Mouse (Mus musculus) small intestine, adult 2 months (tissue): ENCODE data around the gene Hoxc12.

Experiments
- CTCF ChIP-seq: fragments of 200-500 bp; IDR thresholded peaks from 2 replicates; pipeline ENCODE4 v1.5.1; 2012; ENCODE audit warnings: low read depth, mild to moderate bottlenecking, control low read depth, inconsistent platforms, low read length, moderate library complexity, mixed read lengths; ENCODE audit not compliant: insufficient replicate concordance, insufficient read length; ENCODE audit errors: extremely low read depth
- POLR2A ChIP-seq: fragments of 200-500 bp; IDR thresholded peaks from 2 replicates; pipeline ENCODE4 v1.6.1; 2012; ENCODE audit warnings: low read depth, mild to moderate bottlenecking, control low read depth, inconsistent platforms, low read length, moderate library complexity

DNA sequence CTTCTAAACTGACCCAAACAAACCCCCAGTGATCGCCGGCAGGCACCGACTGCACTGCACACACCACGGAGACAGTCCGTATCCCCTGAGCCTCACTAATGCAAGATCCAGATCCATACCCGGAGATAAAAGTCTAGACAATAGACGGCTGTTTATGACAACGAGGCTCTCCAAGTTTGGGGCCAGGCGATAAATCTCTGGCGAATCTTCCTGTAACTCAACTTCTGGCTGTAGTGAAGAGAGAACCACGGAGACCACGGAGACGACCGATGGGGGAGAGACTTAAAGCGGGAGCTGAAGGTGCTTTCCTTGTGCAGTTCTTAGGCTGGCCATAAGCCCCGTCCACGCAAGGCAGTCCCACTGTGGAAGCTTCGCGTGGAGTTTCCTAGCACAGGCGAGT is 13.1 kb downstream of the Hoxc12 start:
- TF ChIP-seq CTCF = no peak
- no peak for TF ChIP-seq POLR2A
